Mouse (Mus musculus) right cerebral cortex, adult 18-20 months (tissue): ENCODE results near the gene Rasgrf1.
"Not testable (repeated sequence)": the region's sequence is repeated elsewhere in the genome, so short reads cannot be mapped to it uniquely, and the experiment has no call there.

Experiments used
- DNase-seq: peaks from one replicate; pipeline ENCODE4 v3.0.0; 2022; ENCODE audit warnings: mixed read lengths

Gene Rasgrf1

DNA sequence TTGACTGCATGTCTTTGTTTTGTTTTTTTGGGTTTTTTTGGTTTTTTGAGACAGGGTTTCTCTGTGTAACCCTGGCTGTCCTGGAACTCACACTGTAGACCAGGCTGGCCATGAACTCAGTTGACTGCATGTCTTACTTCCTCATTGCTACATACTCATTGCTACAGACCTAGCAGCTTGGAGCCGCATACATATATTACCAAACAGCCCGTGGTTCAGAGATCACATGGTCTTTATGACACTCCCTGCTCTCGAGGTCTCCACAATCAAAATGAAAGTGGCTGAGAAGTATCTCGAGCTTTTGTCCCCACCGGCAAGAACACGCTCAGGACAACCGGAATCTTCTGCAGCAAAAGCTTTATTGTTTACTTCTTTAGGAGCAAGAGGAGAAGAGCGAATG lies 133.2 kb downstream of the Rasgrf1 start:
- not testable (repeated sequence) for DNase-seq

- DNase-seq = no peak
Observed at GRCm38 (mm10) chr9:90045191-90045590, 135.5 kb downstream of the Rasgrf1 start.

GRCm38 (mm10) chr9:90047937-90048627 lies 138.4 kb downstream of the Rasgrf1 start:
- no peak for DNase-seq

DNA sequence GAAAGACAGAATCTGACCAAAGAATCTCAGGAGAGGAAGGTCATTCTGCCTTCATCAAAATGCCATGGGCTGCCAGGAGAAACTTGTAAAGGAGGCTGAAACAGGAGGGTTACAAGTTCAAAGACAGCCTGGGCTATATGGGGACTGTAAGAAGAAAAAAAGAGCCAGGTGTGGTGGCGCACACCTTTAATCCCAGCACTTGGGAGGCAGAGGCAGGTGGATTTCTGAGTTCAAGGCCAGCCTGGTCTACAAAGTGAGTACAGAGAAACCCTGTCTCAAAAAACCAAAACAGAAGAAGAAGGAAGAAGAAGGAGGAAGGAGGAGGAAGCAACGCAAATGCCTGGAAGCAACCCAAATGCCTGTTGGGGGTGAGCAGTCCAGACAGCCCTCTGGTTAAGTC lies 144.1 kb downstream of the Rasgrf1 start, which contains the start of gene Ctsh:
Gene Ctsh, plus strand, starts transcription at position 301 of the 400 bp plus-strand sequence.
- no peak for DNase-seq

GRCm38 (mm10) chr9:90054371-90055145 lies 144.8 kb downstream of the Rasgrf1 start:
- DNase-seq = peak; percentile 8

DNA sequence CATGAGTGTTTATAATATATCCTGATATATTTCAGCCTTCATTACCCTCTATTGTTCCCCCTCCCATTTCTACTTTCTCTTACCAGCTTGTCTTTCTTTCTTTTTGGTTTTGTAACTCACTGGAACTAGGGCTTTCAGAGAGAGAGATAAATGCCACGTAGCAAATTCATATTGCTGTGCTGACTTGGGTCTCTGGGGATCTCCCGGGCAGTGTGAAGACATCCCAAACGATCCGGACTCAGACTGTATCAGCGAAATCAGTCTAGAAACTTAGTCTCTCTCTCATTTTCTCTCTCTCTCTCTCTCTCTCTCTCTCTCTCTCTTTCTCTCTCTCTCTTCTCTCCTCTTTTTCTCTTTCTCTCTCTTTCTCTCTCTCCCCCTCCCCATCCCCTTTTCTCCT lies 145.7 kb downstream of the Rasgrf1 start:
- no peak for DNase-seq

DNA sequence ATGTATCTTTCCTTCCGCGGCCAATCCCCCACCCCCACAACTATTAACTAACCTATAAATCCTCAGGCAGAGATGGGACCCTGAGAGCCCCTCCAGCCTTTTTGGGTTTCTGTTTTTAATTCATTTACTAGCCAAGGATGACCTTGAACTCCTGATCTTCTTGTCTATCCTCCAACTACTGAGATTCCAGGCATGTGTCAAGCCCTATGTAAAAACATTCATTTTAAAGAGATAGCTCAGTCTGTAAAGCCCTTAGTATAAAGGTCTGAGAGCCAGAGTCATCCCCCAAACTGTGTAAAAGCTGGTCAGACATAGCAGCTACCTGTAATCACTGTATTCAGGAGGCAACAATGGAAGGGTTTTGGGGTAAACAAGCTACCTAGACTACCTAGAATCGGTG lies 146.2 kb downstream of the Rasgrf1 start:
- no peak for DNase-seq

DNA sequence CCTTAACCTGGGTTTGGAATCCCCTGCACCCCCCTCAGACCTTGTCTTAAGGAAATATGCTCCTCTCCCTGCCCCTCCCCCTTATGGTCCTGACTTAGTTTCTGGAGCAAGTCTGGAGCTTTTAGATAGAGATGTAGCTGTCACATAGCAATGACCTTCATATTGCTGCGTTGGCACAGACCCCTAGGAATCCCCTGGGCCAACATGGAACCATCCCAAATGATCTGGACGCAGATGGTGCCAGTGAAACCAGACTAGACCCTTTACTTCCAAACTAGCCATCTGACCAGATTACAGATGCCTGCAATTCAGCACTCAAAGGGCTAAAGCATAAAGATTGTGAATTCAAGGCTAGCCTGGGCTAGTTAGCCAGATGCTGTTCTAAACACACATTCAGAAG lies 147.0 kb downstream of the Rasgrf1 start:
- no peak for DNase-seq

DNA sequence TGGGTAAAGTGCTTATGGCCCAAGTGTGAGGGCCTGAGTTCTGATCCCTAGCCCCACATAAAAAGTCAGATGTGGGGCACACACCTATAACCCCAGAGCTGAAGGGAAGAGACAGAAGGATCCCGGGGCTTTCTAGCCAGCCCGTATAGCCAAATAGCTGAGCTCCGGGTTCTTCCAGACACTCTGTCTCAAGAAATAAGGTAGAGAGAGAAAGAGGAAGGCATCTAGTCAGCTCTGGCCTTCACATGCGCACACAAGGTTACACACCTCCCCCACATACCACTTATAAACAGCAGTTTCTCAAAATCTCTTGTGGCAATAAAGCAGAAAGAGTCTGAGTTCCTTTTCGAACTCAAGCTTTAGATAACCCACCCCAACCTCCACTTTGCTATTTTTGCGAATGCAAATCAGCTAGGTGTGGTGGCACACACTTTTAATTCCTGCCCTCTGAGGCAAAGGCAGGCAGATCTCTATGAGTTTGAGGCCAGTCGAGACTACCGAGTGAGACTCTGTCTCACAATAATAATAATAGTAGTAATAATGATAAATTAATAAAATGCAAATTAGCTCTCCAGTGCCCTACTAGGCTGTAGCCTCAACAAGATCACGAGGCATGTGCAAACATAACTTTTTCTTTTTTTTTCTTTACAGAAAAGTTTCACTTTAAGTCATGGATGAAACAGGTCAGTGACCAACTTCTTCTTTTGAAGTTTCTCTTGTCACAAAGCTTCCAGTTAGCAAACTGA lies 150.3 kb downstream of the Rasgrf1 start:
- DNase-seq = no peak

DNA sequence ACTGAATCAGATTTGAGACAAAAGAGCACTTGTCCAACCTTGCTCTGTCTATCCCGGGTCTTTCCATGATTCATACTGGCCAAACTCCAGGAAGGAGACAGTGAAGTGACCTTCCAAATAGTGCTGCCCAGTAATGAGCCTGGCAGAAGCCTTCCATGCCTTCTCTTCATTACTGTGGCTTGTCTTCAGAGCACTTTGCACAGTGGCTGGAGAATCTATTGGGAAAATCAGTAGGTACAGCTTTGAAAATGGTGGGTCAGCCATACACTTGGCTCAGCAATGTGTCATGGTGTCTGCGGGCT lies 150.8 kb downstream of the Rasgrf1 start:
- DNase-seq = no peak

- not testable (repeated sequence) for DNase-seq
Observed at GRCm38 (mm10) chr9:90060932-90061331, 151.2 kb downstream of the Rasgrf1 start.

DNA sequence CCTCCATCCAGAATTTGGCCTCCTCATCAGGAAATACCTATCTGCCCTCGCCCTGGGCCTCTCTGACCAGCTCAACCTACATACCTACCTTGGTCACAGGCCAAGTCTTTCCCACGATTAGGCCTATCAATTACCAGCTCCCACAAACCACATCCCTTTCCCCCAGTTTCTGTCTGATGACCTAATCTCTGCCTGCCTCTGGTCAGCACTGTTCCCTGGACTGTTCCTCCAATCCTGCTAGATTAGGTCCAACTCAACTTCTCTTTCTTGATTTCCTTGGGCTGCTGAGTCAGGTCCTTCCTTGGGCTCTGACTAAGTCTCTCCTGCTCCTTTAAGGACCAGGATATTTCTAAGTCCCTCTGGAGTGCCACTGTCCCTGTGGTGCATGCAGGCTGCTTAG lies 157.6 kb downstream of the Rasgrf1 start:
- DNase-seq = no peak

- DNase-seq = no peak
Observed at GRCm38 (mm10) chr9:90068786-90069185, 159.1 kb downstream of the Rasgrf1 start.

DNA sequence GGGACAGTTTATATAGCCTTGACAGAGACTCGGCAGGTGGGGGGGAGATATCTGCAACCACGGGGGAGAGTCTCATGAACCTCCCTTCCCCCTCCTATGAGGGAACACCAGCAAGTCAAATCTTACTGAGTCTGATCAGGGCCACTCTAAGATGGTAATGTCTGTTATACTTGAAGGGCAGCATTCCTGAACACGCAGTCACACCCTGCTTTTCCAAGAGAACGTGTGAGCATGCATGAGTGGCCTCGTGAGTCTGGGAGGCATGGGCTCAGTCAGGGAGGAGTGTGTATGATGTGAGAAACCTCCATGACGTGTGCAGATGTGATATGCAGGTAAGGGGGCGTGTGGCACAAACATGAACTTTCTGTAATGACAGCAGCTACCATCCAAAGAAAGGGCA lies 159.8 kb downstream of the Rasgrf1 start:
- no peak for DNase-seq

GRCm38 (mm10) chr9:90070174-90070573 lies 160.5 kb downstream of the Rasgrf1 start:
- no peak for DNase-seq

DNA sequence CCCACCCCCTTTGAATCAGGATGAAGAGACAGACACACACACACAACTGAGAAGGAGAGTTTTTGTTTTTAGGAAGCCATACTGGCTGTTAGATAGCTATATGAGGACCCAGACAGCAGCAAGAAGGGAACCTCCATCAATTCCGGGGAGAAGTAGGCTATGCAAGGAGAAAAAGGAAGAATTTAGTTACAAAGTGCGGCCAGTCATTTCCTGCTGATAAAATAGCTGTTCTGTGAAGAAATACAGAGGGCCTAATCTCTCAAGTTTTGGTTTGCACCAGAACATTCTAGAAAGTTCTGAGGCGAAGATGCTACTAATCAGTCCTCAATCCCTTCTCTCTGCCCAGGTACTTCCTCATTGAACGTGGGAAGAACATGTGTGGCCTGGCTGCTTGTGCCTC lies 165.6 kb downstream of the Rasgrf1 start:
- no peak for DNase-seq

DNA sequence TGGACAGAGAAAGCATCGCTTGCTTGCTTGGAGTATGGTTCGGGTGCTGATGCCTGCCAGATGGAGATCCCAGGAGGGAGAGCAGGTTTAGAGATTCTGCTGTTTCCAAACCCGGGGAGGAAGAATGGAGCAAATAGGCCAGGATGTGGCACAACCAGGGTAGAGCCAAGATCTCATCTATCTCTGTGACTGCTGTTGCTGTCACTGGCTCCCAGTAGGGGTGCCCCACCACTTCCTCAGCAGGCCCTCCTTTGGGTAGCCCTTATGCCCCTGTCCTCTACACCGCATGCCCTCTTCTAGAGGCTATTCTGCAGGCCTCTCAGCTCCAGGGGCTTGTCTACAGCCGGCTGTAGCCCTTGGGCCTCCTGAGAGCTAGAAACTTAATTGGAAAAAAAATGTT lies 166.4 kb downstream of the Rasgrf1 start:
- DNase-seq = no peak
